In genomic region chr17:17386117-17386516, GRCm38 (mm10) we compare ENCODE assay signal across 16 mouse cellular contexts. TPM values are rescaled to one million over a fixed set of nuclear protein-coding genes. Genes with fewer than 3 reads are reported as not detected.
DNase-seq lines count a peak whose midpoint lies in the region; ATAC-seq and TF ChIP-seq lines count a peak whose summit lies in the region.
"Had no signal": no experiment of that assay in that cellular context is flagged by ENCODE, and none has a peak within 500 bp of the region (broad histone marks: within the 10 kb centered on the region; RNA-seq: fewer than 3 reads in every experiment).

No protein-coding gene starts in this region.

- H3K4me3 ChIP-seq in hindbrain, postnatal 0 days (ENCODE audit: low read length), result no peak overlapping the region
- no peak overlapping the region for H3K4me3 ChIP-seq in hindbrain, embryonic 10.5 days
- no peak overlapping the region for H3K4me3 ChIP-seq in limb, embryonic 10.5 days
- H3K4me3 ChIP-seq: forebrain, embryonic 13.5 days; heart, embryonic 10.5 days; midbrain, embryonic 10.5 days had no signal

- H3K36me3 ChIP-seq in hindbrain, postnatal 0 days (ENCODE audit: insufficient read depth, low read length), result peaks cover 26% of the 10 kb centered on the region
- peaks cover 98% of the 10 kb centered on the region for H3K36me3 ChIP-seq in hindbrain, embryonic 10.5 days
- H3K36me3 ChIP-seq in limb, embryonic 10.5 days, result peaks cover 98% of the 10 kb centered on the region

- no peak overlapping the region for H3K4me2 ChIP-seq in hindbrain, postnatal 0 days (ENCODE audit: low read depth, low read length)
- H3K4me2 ChIP-seq: forebrain, embryonic 13.5 days had no signal

- TF ChIP-seq CTCF in hindbrain, postnatal 0 days (IDR thresholded peaks at IDR 0.05; ENCODE audit: low read depth), result no peak; the same call in 1 of the 2 replicates

- WGBS in hindbrain, postnatal 0 days, result 86% methylated on average over 2 of the region's 2 CpGs
- WGBS in hindbrain, embryonic 10.5 days, result 92% methylated on average over 2 of the region's 2 CpGs
- 95% methylated on average over 2 of the region's 2 CpGs for WGBS in limb, embryonic 10.5 days

- no peaks in the 10 kb centered on the region for H3K9me3 ChIP-seq in hindbrain, postnatal 0 days (ENCODE audit: low read length)
- H3K9me3 ChIP-seq in hindbrain, embryonic 10.5 days, result no peaks in the 10 kb centered on the region
- no peaks in the 10 kb centered on the region for H3K9me3 ChIP-seq in limb, embryonic 10.5 days (replicated peaks)
- H3K9me3 ChIP-seq: forebrain, embryonic 13.5 days; heart, embryonic 10.5 days; midbrain, embryonic 10.5 days had no signal

- peak; percentile 20 for DNase-seq in hindbrain, postnatal 0 days (ENCODE audit: low spot score)
- DNase-seq in hindbrain, embryonic 10.5 days (ENCODE audit: low spot score), result no peak
- DNase-seq in A20 (ENCODE audit: low read depth, low spot score) (peak; percentile 39), ES-CJ7 (ENCODE audit: low read depth, low spot score) (peak; percentile 73)
- DNase-seq in limb, embryonic 10.5 days (ENCODE audit: low spot score), result no peak
- DNase-seq in right cerebral cortex, postnatal 4 days, result no peak
- DNase-seq: cerebellum, postnatal 25 days; heart, postnatal 4 days; kidney, postnatal 4 days; right cerebral cortex, postnatal 14 days; thymus, adult 18-20 months had no signal

- no peaks in the 10 kb centered on the region for H3K27me3 ChIP-seq in hindbrain, postnatal 0 days (ENCODE audit: insufficient read depth, low read length)
- H3K27me3 ChIP-seq in hindbrain, embryonic 10.5 days (ENCODE audit: insufficient read depth, poor library complexity, severe bottlenecking), result no peaks in the 10 kb centered on the region
- no peaks in the 10 kb centered on the region for H3K27me3 ChIP-seq in limb, embryonic 10.5 days (ENCODE audit: low read depth, poor library complexity, severe bottlenecking)
- H3K27me3 ChIP-seq: forebrain, embryonic 13.5 days had no signal

- no peaks in the 10 kb centered on the region for H3K4me1 ChIP-seq in hindbrain, postnatal 0 days (ENCODE audit: insufficient read depth, low read length)
- H3K4me1 ChIP-seq in hindbrain, embryonic 10.5 days (replicated peaks), result no peaks in the 10 kb centered on the region
- no peaks in the 10 kb centered on the region for H3K4me1 ChIP-seq in limb, embryonic 10.5 days
- H3K4me1 ChIP-seq: forebrain, embryonic 13.5 days; heart, embryonic 10.5 days; midbrain, embryonic 10.5 days had no signal

- H3K9ac ChIP-seq in hindbrain, postnatal 0 days (replicated peaks; ENCODE audit: low read length), result no peak overlapping the region
- H3K9ac ChIP-seq: forebrain, embryonic 13.5 days had no signal

- H3K27ac ChIP-seq in hindbrain, postnatal 0 days, result no peak overlapping the region
- no peak overlapping the region for H3K27ac ChIP-seq in hindbrain, embryonic 10.5 days
- H3K27ac ChIP-seq in limb, embryonic 10.5 days, result no peak overlapping the region
- H3K27ac ChIP-seq: forebrain, embryonic 13.5 days; heart, embryonic 10.5 days; midbrain, embryonic 10.5 days had no signal

- ATAC-seq in hindbrain, postnatal 0 days, result no peak
- 0 out of 2 replicates have a peak, but pooled peaks have one; percentile 45 for ATAC-seq in common myeloid progenitor, adult 5-6 weeks (replicated peaks; ENCODE audit: low read depth, poor library complexity, severe bottlenecking)
- ATAC-seq: forebrain, embryonic 13.5 days; intestine, embryonic 16.5 days had no signal

RNA-seq across cellular contexts. Expression of gene Riok2, which starts 12.0 kb away (rescaled TPM):
- 19.0 and 36.7 TPM in 2 replicates for total RNA-seq in hindbrain, postnatal 0 days (2014; rRNA removed)
- polyA plus RNA-seq in hindbrain, postnatal 0 days (2015; fragmentation: Nextera tagmentation; extraction: Ambion mirVana), result 15.0 and 19.2 TPM in 2 replicates
- 25.9 and 26.4 TPM in 2 replicates for polyA plus RNA-seq in hindbrain, embryonic 10.5 days (2016; fragmentation: Nextera tagmentation; extraction: Ambion mirVana)
- total RNA-seq in common myeloid progenitor, adult 5-6 weeks (2017), result 75.7 and 80.5 TPM in 2 replicates
- polyA plus RNA-seq in limb, embryonic 10.5 days (2016; fragmentation: Nextera tagmentation; extraction: Ambion mirVana), result 36.6 and 38.8 TPM in 2 replicates

RNA-seq across cellular contexts. Expression of gene Lix1, which starts 16.4 kb away (rescaled TPM):
- 9.9 and 11.2 TPM in 2 replicates for total RNA-seq in hindbrain, postnatal 0 days (2014; rRNA removed)
- polyA plus RNA-seq in hindbrain, postnatal 0 days (2015; fragmentation: Nextera tagmentation; extraction: Ambion mirVana), result 11.9 and 13.5 TPM in 2 replicates
- polyA plus RNA-seq in hindbrain, embryonic 10.5 days (2016; fragmentation: Nextera tagmentation; extraction: Ambion mirVana), result 31.6 and 55.2 TPM in 2 replicates
- not detected in 2 replicates for total RNA-seq in common myeloid progenitor, adult 5-6 weeks (2017)
- polyA plus RNA-seq in limb, embryonic 10.5 days (2016; fragmentation: Nextera tagmentation; extraction: Ambion mirVana), result 216 and 262 TPM in 2 replicates

Comparison
In these comparisons a context has a peak if more than half of its experiments do, and no peak if none do; other contexts are left out.
1. DNase-seq: peak in hindbrain, postnatal 0 days (single experiment), A20 (single experiment) and ES-CJ7 (single experiment); none in hindbrain, embryonic 10.5 days (single experiment), limb, embryonic 10.5 days (single experiment) and right cerebral cortex, postnatal 4 days (single experiment).